Mouse (Mus musculus) embryonic facial prominence, embryonic 14.5 days (tissue): Measurements from ENCODE around the gene Pipox. TPM values are rescaled to one million over a fixed set of nuclear protein-coding genes. Genes with fewer than 3 reads are reported as not detected.

Source experiments
- ATAC-seq: fragments of 200-750 bp; cut with Nextera tagmentation; 2 replicates; pipeline ENCODE4 v1.8.0; 2017; ENCODE audit warnings: low read depth, moderate number of reproducible peaks, moderate TSS enrichment
- DNase-seq: peaks from one replicate; pipeline ENCODE4 v3.0.0-alpha.2; 2015; ENCODE audit warnings: low spot score
- H3K27ac ChIP-seq: fragments of 300-500 bp; sonication (generic); replicated peaks from 2 replicates; pipeline ENCODE4 v1.5.1; 2014; ENCODE audit warnings: low read depth, mild to moderate bottlenecking, low read length, moderate library complexity
- H3K27me3 ChIP-seq: fragments of 300-500 bp; sonication (generic); replicated peaks from 2 replicates; pipeline ENCODE4 v1.6.1; 2014; ENCODE audit warnings: low read length; ENCODE audit not compliant: control insufficient read depth, insufficient read depth
- H3K36me3 ChIP-seq: fragments of 300-500 bp; sonication (generic); 2 replicates; pipeline ENCODE4 v1.6.1; 2014; ENCODE audit warnings: low read length, mixed read lengths; ENCODE audit not compliant: control insufficient read depth, insufficient read depth
- H3K4me1 ChIP-seq: fragments of 300-500 bp; sonication (generic); 2 replicates; pipeline ENCODE4 v1.6.1; 2014; ENCODE audit warnings: antibody characterized with exemption, low read length; ENCODE audit not compliant: control insufficient read depth, insufficient read depth
- H3K4me2 ChIP-seq: fragments of 300-500 bp; sonication (generic); 2 replicates; pipeline ENCODE4 v1.6.1; 2014; ENCODE audit warnings: low read depth, mild to moderate bottlenecking, low read length, moderate library complexity, mixed read lengths
- H3K4me3 ChIP-seq: fragments of 300-500 bp; sonication (generic); 2 replicates; pipeline ENCODE4 v1.5.1; 2014; ENCODE audit warnings: low read depth, mild to moderate bottlenecking, low read length
- H3K9ac ChIP-seq: fragments of 300-500 bp; sonication (generic); 2 replicates; pipeline ENCODE4 v1.6.1; 2014; ENCODE audit warnings: low read depth, mild to moderate bottlenecking, low read length, moderate library complexity, mixed read lengths
- H3K9me3 ChIP-seq: fragments of 300-500 bp; sonication (generic); 2 replicates; pipeline ENCODE4 v1.6.1; 2016; ENCODE audit warnings: low read length; ENCODE audit not compliant: control insufficient read depth
- WGBS: fragments of 180-500 bp; shearing (Covaris S2); extraction: QIAGEN DNeasy Blood & Tissue Kit; methylation state at CpG from one replicate; pipeline ENCODE4 v1.1.7; 2014; 5-methylcytosine and 5-hydroxymethylcytosine counted together
- polyA plus RNA-seq: library from polyadenylated mRNA; unstranded; fragments of >200 nt; fragmentation: Nextera tagmentation; extraction: Ambion mirVana; gene quantifications from 2 replicates; pipeline ENCODE4 v1.2.1, GENCODE M21; 2014

Gene Pipox
- polyA plus RNA-seq, 1 experiment from 2014 or later, result 1.8 TPM

- 4% methylated on average over 31 of the region's 32 CpGs for WGBS
- peak overlapping the region; percentile 28 for H3K4me2 ChIP-seq
- H3K4me3 ChIP-seq, result no peak overlapping the region; the same call in 1 of the 2 replicates
Measured at GRCm38 (mm10) chr11:77914598-77915260, 20.8 kb upstream of the Pipox start.

DNA sequence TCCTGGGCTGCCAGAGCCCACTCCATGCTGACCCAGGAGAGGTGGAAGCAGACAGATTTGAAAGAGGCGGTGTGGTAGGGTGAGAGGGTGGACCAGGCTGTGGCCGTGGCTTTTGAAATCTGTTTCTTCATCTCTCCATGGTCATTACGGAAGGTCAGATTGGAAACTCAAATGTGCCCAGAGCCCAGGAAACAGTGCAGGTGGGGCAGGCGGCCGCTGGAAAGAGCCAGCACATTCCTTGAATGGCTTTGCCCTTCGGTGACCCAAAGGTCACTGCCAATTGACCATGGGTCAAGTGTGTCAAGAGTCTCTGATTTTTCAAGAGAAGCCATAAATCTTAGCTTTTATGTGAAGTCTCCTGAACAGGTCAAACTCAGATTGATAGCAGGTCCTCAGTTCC lies 19.6 kb upstream of the Pipox start:
- Histone ChIP-seq H3K4me2 (no peak overlapping the region), H3K4me3 (no peak overlapping the region), H3K36me3 (no peaks in the 10 kb centered on the region), H3K9me3 (no peaks in the 10 kb centered on the region), H3K9ac (no peak overlapping the region), H3K27ac (no peak overlapping the region), H3K4me1 (peaks cover 11% of the 10 kb centered on the region; the same call in 1 of the 2 replicates), H3K27me3 (peaks cover 29% of the 10 kb centered on the region)
- no peak for ATAC-seq
- DNase-seq, result no peak
- WGBS, result 42% methylated on average over 6 of the region's 6 CpGs

More at GRCm38 (mm10) chr11:77914598-77915260, 20.8 kb upstream of the Pipox start:
- peaks cover 29% of the 10 kb centered on the region for H3K27me3 ChIP-seq
- no peak for ATAC-seq
- no peaks in the 10 kb centered on the region for H3K36me3 ChIP-seq
- H3K9ac ChIP-seq, result no peak overlapping the region
- no peaks in the 10 kb centered on the region for H3K9me3 ChIP-seq
- H3K4me1 ChIP-seq, result peaks cover 11% of the 10 kb centered on the region; the same call in 1 of the 2 replicates
- no peak overlapping the region for H3K27ac ChIP-seq
- DNase-seq, result no peak

GRCm38 (mm10) chr11:77909776-77910175 lies 15.9 kb upstream of the Pipox start:
- WGBS, result 20% methylated on average over 6 of the region's 6 CpGs
- no peak for ATAC-seq
- H3K27me3 ChIP-seq, result peaks cover 17% of the 10 kb centered on the region

DNA sequence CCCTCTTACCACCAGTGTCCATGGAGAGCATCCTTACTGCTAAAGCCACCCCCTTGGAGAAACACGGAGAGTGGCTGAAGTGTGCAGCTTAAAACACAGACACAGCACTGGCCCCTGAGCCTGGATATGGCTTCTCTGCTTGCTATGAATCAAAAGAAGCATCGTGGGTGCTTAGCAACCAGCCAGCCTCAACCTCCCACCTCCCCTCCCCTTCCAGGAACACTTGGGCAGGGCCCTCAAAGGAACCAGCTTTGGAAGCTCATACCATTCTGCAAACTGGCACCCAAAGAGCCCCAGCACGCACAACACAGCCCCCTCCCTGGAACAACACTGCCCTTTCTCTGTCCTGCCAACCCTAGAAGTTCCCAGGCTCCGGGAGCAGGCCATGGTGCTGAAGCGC lies 15.5 kb upstream of the Pipox start:
- peaks cover 13% of the 10 kb centered on the region for H3K27me3 ChIP-seq
- H3K27ac ChIP-seq, result no peak overlapping the region
- H3K4me1 ChIP-seq, result peaks cover 9% of the 10 kb centered on the region
- H3K9ac ChIP-seq, result no peak overlapping the region
- no peaks in the 10 kb centered on the region for H3K36me3 ChIP-seq
- H3K9me3 ChIP-seq, result no peaks in the 10 kb centered on the region
- no peak overlapping the region for H3K4me2 ChIP-seq
- ATAC-seq (no peak), DNase-seq (no peak)
- WGBS, result 32% methylated on average over 5 of the region's 5 CpGs
- no peak overlapping the region for H3K4me3 ChIP-seq

More at GRCm38 (mm10) chr11:77909776-77910175, 15.9 kb upstream of the Pipox start:
- H3K4me1 ChIP-seq, result peaks cover 13% of the 10 kb centered on the region
- no peak overlapping the region for H3K4me3 ChIP-seq
- H3K27ac ChIP-seq, result no peak overlapping the region
- no peak for DNase-seq
- H3K4me2 ChIP-seq, result no peak overlapping the region
- no peaks in the 10 kb centered on the region for H3K9me3 ChIP-seq
- no peak overlapping the region for H3K9ac ChIP-seq
- no peaks in the 10 kb centered on the region for H3K36me3 ChIP-seq

GRCm38 (mm10) chr11:77908468-77908867 lies 14.6 kb upstream of the Pipox start:
- ATAC-seq (no peak), DNase-seq (no peak)
- no peak overlapping the region for H3K4me2 ChIP-seq
- WGBS, result 77% methylated on average over 4 of the region's 4 CpGs
- H3K9me3 ChIP-seq, result no peaks in the 10 kb centered on the region
- no peak overlapping the region for H3K27ac ChIP-seq
- no peaks in the 10 kb centered on the region for H3K36me3 ChIP-seq
- peaks cover 9% of the 10 kb centered on the region for H3K4me1 ChIP-seq
- peaks cover 4% of the 10 kb centered on the region for H3K27me3 ChIP-seq
- no peak overlapping the region for H3K9ac ChIP-seq
- no peak overlapping the region for H3K4me3 ChIP-seq

- H3K9ac ChIP-seq, result 0 out of 2 replicates have a peak overlapping the region, but pooled peaks have one; percentile 8
- WGBS, result 16% methylated on average over 9 of the region's 9 CpGs
- no peak for DNase-seq
Measured at GRCm38 (mm10) chr11:77906747-77907174, 12.9 kb upstream of the Pipox start.

GRCm38 (mm10) chr11:77906097-77906687 lies 12.3 kb upstream of the Pipox start:
- Histone ChIP-seq H3K9ac (0 out of 2 replicates have a peak overlapping the region, but pooled peaks have one; percentile 6), H3K4me1 (peaks cover 18% of the 10 kb centered on the region), H3K9me3 (no peaks in the 10 kb centered on the region), H3K36me3 (no peaks in the 10 kb centered on the region), H3K27ac (no peak overlapping the region), H3K4me3 (no peak overlapping the region), H3K27me3 (no peaks in the 10 kb centered on the region; the same call in 1 of the 2 replicates), H3K4me2 (no peak overlapping the region)
- 31% methylated on average over 19 of the region's 19 CpGs for WGBS
- no peak for ATAC-seq
- no peak for DNase-seq

More at GRCm38 (mm10) chr11:77906747-77907174, 12.9 kb upstream of the Pipox start:
- Histone ChIP-seq H3K9me3 (no peaks in the 10 kb centered on the region), H3K36me3 (no peaks in the 10 kb centered on the region), H3K27me3 (no peaks in the 10 kb centered on the region; the same call in 1 of the 2 replicates), H3K4me2 (peak overlapping the region; percentile 28), H3K27ac (no peak overlapping the region), H3K4me1 (peaks cover 13% of the 10 kb centered on the region), H3K4me3 (no peak overlapping the region)
- no peak for ATAC-seq

DNA sequence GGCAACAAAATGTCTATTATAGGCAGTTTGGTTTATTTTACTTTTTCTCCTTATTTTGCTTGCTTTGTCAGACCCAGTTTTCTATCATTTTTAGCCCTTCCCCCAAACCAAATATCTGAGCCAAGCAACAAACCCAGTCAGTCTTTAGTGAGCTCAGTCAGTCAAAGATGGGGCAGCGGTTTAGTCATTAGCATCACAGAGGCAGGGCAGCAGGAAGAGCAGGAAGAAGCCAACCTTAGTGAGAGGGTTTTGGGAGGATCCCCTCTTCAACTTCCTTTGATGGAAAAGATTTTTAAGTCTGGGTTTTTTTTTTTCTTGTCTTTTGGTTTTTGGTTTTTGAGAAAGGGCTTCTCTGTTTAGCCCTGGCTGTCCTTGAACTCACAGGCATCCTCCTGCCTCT lies 10.8 kb upstream of the Pipox start:
- peaks cover 19% of the 10 kb centered on the region for H3K4me1 ChIP-seq
- H3K4me2 ChIP-seq, result no peak overlapping the region
- 38% methylated on average over 1 of the region's 1 CpGs for WGBS
- no peak overlapping the region for H3K9ac ChIP-seq
- ATAC-seq (no peak), DNase-seq (no peak)
- H3K27me3 ChIP-seq, result no peaks in the 10 kb centered on the region; the same call in 1 of the 2 replicates
- no peaks in the 10 kb centered on the region for H3K36me3 ChIP-seq
- H3K27ac ChIP-seq, result no peak overlapping the region
- H3K9me3 ChIP-seq, result no peaks in the 10 kb centered on the region
- no peak overlapping the region for H3K4me3 ChIP-seq
